Mouse (Mus musculus): ENCODE measurements around the gene Olfr814. TPM values are rescaled to one million over a fixed set of nuclear protein-coding genes. Genes with fewer than 3 reads are reported as not detected.
"Not testable (repeated sequence)": the region's sequence is repeated elsewhere in the genome, so short reads cannot be mapped to it uniquely, and the experiment has no call there.

The Olfr814 gene
- polyA plus RNA-seq (2012; rRNA removed): not detected in 2 replicates

GRCm38 (mm10) chr10:129879751-129880150 is at the start of gene Olfr814:
Gene Olfr814, minus strand, starts transcription at chr10:129879851.
- not testable (repeated sequence) for H3K27me3 ChIP-seq (ENCODE audit: control insufficient read depth, insufficient read depth, low read length); H3K4me1 ChIP-seq (ENCODE audit: control insufficient read depth, insufficient read depth, insufficient read length, low read length); H3K4me3 ChIP-seq (ENCODE audit: low read depth, low read length); H3K36me3 ChIP-seq (ENCODE audit: control insufficient read depth, insufficient read depth, low read length); H3K27ac ChIP-seq (ENCODE audit: insufficient read depth, low read depth, low read length)
- WGBS: 41% methylated on average over 1 of the region's 1 CpGs

DNA sequence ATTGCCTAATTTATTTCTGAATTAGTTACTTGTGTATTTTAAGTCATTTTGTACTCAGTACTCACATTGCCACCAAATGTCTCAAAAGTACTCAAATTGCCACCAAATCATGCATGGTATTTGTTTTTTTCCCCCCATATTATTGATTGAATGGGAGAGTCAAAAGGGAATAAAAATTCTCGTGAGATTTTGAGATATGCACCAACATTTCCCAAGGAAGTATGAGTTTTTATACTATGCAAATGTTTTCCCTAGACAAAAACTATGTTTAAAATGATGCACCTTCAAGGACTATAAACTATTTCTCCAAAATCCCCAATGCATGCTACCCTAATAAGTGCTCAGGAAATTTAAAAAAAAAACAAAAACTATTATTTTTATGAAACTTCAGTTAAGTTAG is 35.8 kb upstream of the Olfr814 start, which contains the start of gene Olfr816:
Gene Olfr816, minus strand, starts transcription at position 101 of the 400 bp plus-strand sequence.
- 43% methylated on average over 1 of the region's 1 CpGs for WGBS
- TF ChIP-seq POLR2A (IDR thresholded peaks at IDR 0.05; ENCODE audit: low read depth, low read length) (no peak), CTCF (IDR thresholded peaks at IDR 0.05; ENCODE audit: extremely low read depth, insufficient read length, insufficient replicate concordance, low read depth, low read length) (no peak)

GRCm38 (mm10) chr10:129905767-129906166 is 26.1 kb upstream of the Olfr814 start, which contains the start of gene Olfr815:
Gene Olfr815, minus strand, starts transcription at chr10:129905867.
- H3K27ac ChIP-seq (ENCODE audit: insufficient read depth, low read depth, low read length); H3K27me3 ChIP-seq (ENCODE audit: control insufficient read depth, insufficient read depth, low read length); H3K4me1 ChIP-seq (ENCODE audit: control insufficient read depth, insufficient read depth, insufficient read length, low read length); H3K36me3 ChIP-seq (ENCODE audit: control insufficient read depth, insufficient read depth, low read length); H3K4me3 ChIP-seq (ENCODE audit: low read depth, low read length): not testable (repeated sequence)
- WGBS: 25% methylated on average over 1 of the region's 1 CpGs

More for the DNA sequence above, 35.8 kb upstream of the Olfr814 start, which contains the start of gene Olfr816:
- Histone ChIP-seq H3K27me3 (ENCODE audit: control insufficient read depth, insufficient read depth, low read length) (no peaks in the 10 kb centered on the region), H3K4me3 (ENCODE audit: low read depth, low read length) (no peak within 1 kb of the TSS), H3K36me3 (ENCODE audit: control insufficient read depth, insufficient read depth, low read length) (no peaks in the 10 kb centered on the region), H3K4me1 (ENCODE audit: control insufficient read depth, insufficient read depth, insufficient read length, low read length) (no peaks in the 10 kb centered on the region), H3K27ac (ENCODE audit: insufficient read depth, low read depth, low read length) (no peak within 1 kb of the TSS)

DNA sequence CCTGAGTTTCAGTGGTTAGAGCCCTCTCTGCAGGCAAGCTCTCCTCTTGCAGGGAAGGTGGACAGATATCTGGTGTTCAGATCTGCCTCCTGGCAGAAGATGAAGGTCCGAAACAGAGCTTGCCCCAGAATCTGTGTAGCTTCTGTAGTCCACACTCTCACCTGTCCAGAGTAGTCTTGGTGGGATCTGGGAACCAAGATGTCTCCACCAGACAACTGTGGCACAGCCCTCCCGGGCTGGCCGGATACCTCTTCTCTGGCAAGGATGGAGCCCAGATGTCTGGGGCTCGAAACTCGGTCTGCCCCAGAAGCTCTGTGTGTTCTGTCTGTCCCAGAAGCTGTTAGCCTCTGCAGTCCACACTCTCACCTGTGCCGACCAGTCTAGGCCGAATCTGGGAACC is 6.3 kb upstream of the Olfr814 start:
- Histone ChIP-seq H3K4me1 (ENCODE audit: control insufficient read depth, insufficient read depth, insufficient read length, low read length) (no peaks in the 10 kb centered on the region), H3K27me3 (ENCODE audit: control insufficient read depth, insufficient read depth, low read length) (no peaks in the 10 kb centered on the region), H3K36me3 (ENCODE audit: control insufficient read depth, insufficient read depth, low read length) (no peaks in the 10 kb centered on the region), H3K4me3 (ENCODE audit: low read depth, low read length) (no peak overlapping the region), H3K27ac (ENCODE audit: insufficient read depth, low read depth, low read length) (no peak overlapping the region)
- 86% methylated on average over 7 of the region's 7 CpGs for WGBS
- no peak for TF ChIP-seq POLR2A (IDR thresholded peaks at IDR 0.05; ENCODE audit: low read depth, low read length)
- TF ChIP-seq CTCF (IDR thresholded peaks at IDR 0.05; ENCODE audit: extremely low read depth, insufficient read length, insufficient replicate concordance, low read depth, low read length): no peak

DNA sequence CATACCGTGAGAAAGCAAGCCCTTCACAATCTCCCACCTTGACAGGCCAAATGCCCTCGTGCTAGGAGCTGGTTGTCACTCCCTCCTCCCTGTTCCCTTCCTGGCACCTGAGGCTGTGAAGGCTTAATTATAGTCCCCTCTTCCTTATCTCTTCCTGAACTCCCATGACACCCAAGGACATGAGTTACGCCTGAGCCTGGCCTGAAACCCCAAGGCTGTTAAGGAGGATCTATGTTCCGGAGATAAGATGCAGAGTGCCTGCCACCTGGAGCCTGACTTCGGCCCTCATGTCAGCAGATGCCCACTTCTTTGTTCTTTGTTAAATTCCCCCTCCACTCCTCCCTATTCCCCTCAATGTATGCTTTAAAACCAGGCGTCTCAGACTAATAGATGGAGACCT is 5.8 kb upstream of the Olfr814 start:
- H3K4me1 ChIP-seq (ENCODE audit: control insufficient read depth, insufficient read depth, insufficient read length, low read length); H3K36me3 ChIP-seq (ENCODE audit: control insufficient read depth, insufficient read depth, low read length); H3K27me3 ChIP-seq (ENCODE audit: control insufficient read depth, insufficient read depth, low read length); H3K4me3 ChIP-seq (ENCODE audit: low read depth, low read length); H3K27ac ChIP-seq (ENCODE audit: insufficient read depth, low read depth, low read length): not testable (repeated sequence)
- WGBS: 72% methylated on average over 6 of the region's 6 CpGs

- TF ChIP-seq POLR2A (IDR thresholded peaks at IDR 0.05; ENCODE audit: low read depth, low read length): no peak
- no peak for TF ChIP-seq CTCF (IDR thresholded peaks at IDR 0.05; ENCODE audit: extremely low read depth, insufficient read length, insufficient replicate concordance, low read depth, low read length)
Measured at GRCm38 (mm10) chr10:129855067-129855466, 24.6 kb downstream of the Olfr814 start, which contains the start of gene Olfr813. Gene Olfr813, plus strand, starts transcription at chr10:129855367.

GRCm38 (mm10) chr10:129847343-129847742 is 32.3 kb downstream of the Olfr814 start:
- no peaks in the 10 kb centered on the region for H3K36me3 ChIP-seq (ENCODE audit: control insufficient read depth, insufficient read depth, low read length)
- no peaks in the 10 kb centered on the region for H3K4me1 ChIP-seq (ENCODE audit: control insufficient read depth, insufficient read depth, insufficient read length, low read length)
- no peak overlapping the region for H3K4me3 ChIP-seq (ENCODE audit: low read depth, low read length)
- H3K27me3 ChIP-seq (ENCODE audit: control insufficient read depth, insufficient read depth, low read length): no peaks in the 10 kb centered on the region
- WGBS: 72% methylated on average over 1 of the region's 1 CpGs
- no peak for TF ChIP-seq CTCF (IDR thresholded peaks at IDR 0.05; ENCODE audit: extremely low read depth, insufficient read length, insufficient replicate concordance, low read depth, low read length)
- no peak for TF ChIP-seq POLR2A (IDR thresholded peaks at IDR 0.05; ENCODE audit: low read depth, low read length)
- no peak overlapping the region for H3K27ac ChIP-seq (ENCODE audit: insufficient read depth, low read depth, low read length)

More at GRCm38 (mm10) chr10:129855067-129855466, 24.6 kb downstream of the Olfr814 start, which contains the start of gene Olfr813:
- no peak within 1 kb of the TSS for H3K27ac ChIP-seq (ENCODE audit: insufficient read depth, low read depth, low read length)
- no peak within 1 kb of the TSS for H3K4me3 ChIP-seq (ENCODE audit: low read depth, low read length)
- H3K4me1 ChIP-seq (ENCODE audit: control insufficient read depth, insufficient read depth, insufficient read length, low read length): no peaks in the 10 kb centered on the region
- no peaks in the 10 kb centered on the region for H3K27me3 ChIP-seq (ENCODE audit: control insufficient read depth, insufficient read depth, low read length)
- H3K36me3 ChIP-seq (ENCODE audit: control insufficient read depth, insufficient read depth, low read length): no peaks in the 10 kb centered on the region

- Histone ChIP-seq H3K4me3 (ENCODE audit: low read depth, low read length) (no peak within 1 kb of the TSS), H3K27ac (ENCODE audit: insufficient read depth, low read depth, low read length) (no peak within 1 kb of the TSS), H3K4me1 (ENCODE audit: control insufficient read depth, insufficient read depth, insufficient read length, low read length) (no peaks in the 10 kb centered on the region), H3K27me3 (ENCODE audit: control insufficient read depth, insufficient read depth, low read length) (no peaks in the 10 kb centered on the region), H3K36me3 (ENCODE audit: control insufficient read depth, insufficient read depth, low read length) (no peaks in the 10 kb centered on the region)
- 40% methylated on average over 1 of the region's 1 CpGs for WGBS
- no peak for TF ChIP-seq POLR2A (IDR thresholded peaks at IDR 0.05; ENCODE audit: low read depth, low read length)
- TF ChIP-seq CTCF (IDR thresholded peaks at IDR 0.05; ENCODE audit: extremely low read depth, insufficient read length, insufficient replicate concordance, low read depth, low read length): no peak
Measured at GRCm38 (mm10) chr10:129845994-129846393, 33.7 kb downstream of the Olfr814 start, which contains the start of gene Olfr812. Gene Olfr812, minus strand, starts transcription at chr10:129846094.

Other genes with a start within 250 kb of the Olfr814 start
- gene Olfr799, start 242.4 kb downstream of the Olfr814 start, polyA plus RNA-seq (2012; rRNA removed): not detected in 2 replicates
- gene Olfr800, start 222.2 kb downstream of the Olfr814 start, polyA plus RNA-seq (2012; rRNA removed): not detected in 2 replicates
- not detected in 2 replicates for gene Olfr801, start 206.0 kb downstream of the Olfr814 start, polyA plus RNA-seq (2012; rRNA removed)
- gene Olfr802, start 191.7 kb downstream of the Olfr814 start, polyA plus RNA-seq (2012; rRNA removed): not detected in 2 replicates
- gene Olfr803, start 185.6 kb downstream of the Olfr814 start, polyA plus RNA-seq (2012; rRNA removed): not detected in 2 replicates
- gene Olfr804, start 176.6 kb downstream of the Olfr814 start, polyA plus RNA-seq (2012; rRNA removed): not detected in 2 replicates
- not detected in 2 replicates for gene Olfr805, start 150.5 kb downstream of the Olfr814 start, polyA plus RNA-seq (2012; rRNA removed)
- not detected in 2 replicates for gene Olfr806, start 137.9 kb downstream of the Olfr814 start, polyA plus RNA-seq (2012; rRNA removed)
- gene Olfr807, start 122.1 kb downstream of the Olfr814 start, polyA plus RNA-seq (2012; rRNA removed): not detected in 2 replicates
- gene Olfr808, start 114.4 kb downstream of the Olfr814 start, polyA plus RNA-seq (2012; rRNA removed): not detected in 2 replicates
- not detected in 2 replicates for gene Olfr809, start 105.2 kb downstream of the Olfr814 start, polyA plus RNA-seq (2012; rRNA removed)
- not detected in 2 replicates for gene Olfr810, start 84.9 kb downstream of the Olfr814 start, polyA plus RNA-seq (2012; rRNA removed)
- gene Olfr811, start 75.5 kb downstream of the Olfr814 start, polyA plus RNA-seq (2012; rRNA removed): not detected in 2 replicates
- not detected in 2 replicates for gene Olfr812, start 33.8 kb downstream of the Olfr814 start, polyA plus RNA-seq (2012; rRNA removed)
- not detected in 2 replicates for gene Olfr813, start 24.5 kb downstream of the Olfr814 start, polyA plus RNA-seq (2012; rRNA removed)
- not detected in 2 replicates for gene Olfr815, start 26.0 kb upstream of the Olfr814 start, polyA plus RNA-seq (2012; rRNA removed)
- not detected in 2 replicates for gene Olfr816, start 35.7 kb upstream of the Olfr814 start, polyA plus RNA-seq (2012; rRNA removed)
- not detected in 2 replicates for gene Olfr818, start 69.2 kb upstream of the Olfr814 start, polyA plus RNA-seq (2012; rRNA removed)
- not detected in 2 replicates for gene Olfr819, start 87.4 kb upstream of the Olfr814 start, polyA plus RNA-seq (2012; rRNA removed)
- not detected in 2 replicates for gene Olfr247, start 96.3 kb upstream of the Olfr814 start, polyA plus RNA-seq (2012; rRNA removed)
- gene Gm10310, start 105.2 kb upstream of the Olfr814 start, polyA plus RNA-seq (2012; rRNA removed): not detected in 2 replicates
- gene Olfr820, start 132.8 kb upstream of the Olfr814 start, polyA plus RNA-seq (2012; rRNA removed): not detected in 2 replicates
- not detected in 2 replicates for gene Olfr821, start 150.5 kb upstream of the Olfr814 start, polyA plus RNA-seq (2012; rRNA removed)
- gene Olfr822, start 191.4 kb upstream of the Olfr814 start, polyA plus RNA-seq (2012; rRNA removed): not detected in 2 replicates
- gene Olfr823, start 235.5 kb upstream of the Olfr814 start, polyA plus RNA-seq (2012; rRNA removed): not detected in 2 replicates

All from small intestine, adult 2 months (tissue).